Comparison of ENCODE assay signal across 18 mouse cellular contexts in genomic region chr16:71963579-71963978, GRCm38 (mm10).
"Had no signal": no experiment of that assay in that cellular context is flagged by ENCODE, and none has a peak within 500 bp of the region (broad histone marks: within the 10 kb centered on the region; RNA-seq: fewer than 3 reads in every experiment).

No protein-coding gene starts in this region.

- DNase-seq: kidney, adult 11 months; kidney, adult 8-10 months; kidney, postnatal 10 days; kidney, postnatal 36 days; layer of hippocampus, postnatal 36 days; lung, postnatal 4 days; midbrain, embryonic 14.5 days; right cerebral cortex, postnatal 4 days; thymus, adult 2 months; thymus, postnatal 14 days; thymus, postnatal 4 days had no signal

- H3K4me2 ChIP-seq: intestine, embryonic 15.5 days; kidney, embryonic 15.5 days; liver, embryonic 11.5 days; liver, embryonic 15.5 days; midbrain, embryonic 11.5 days had no signal

- H3K4me3 ChIP-seq: intestine, embryonic 15.5 days; kidney, embryonic 15.5 days; left cerebral cortex, adult 2 months; liver, embryonic 15.5 days had no signal

- H3K27ac ChIP-seq: intestine, embryonic 15.5 days; kidney, embryonic 15.5 days; left cerebral cortex, adult 2 months; liver, embryonic 15.5 days; stomach, postnatal 0 days had no signal

- H3K9ac ChIP-seq: intestine, embryonic 15.5 days; kidney, embryonic 15.5 days; liver, embryonic 15.5 days had no signal

- H3K36me3 ChIP-seq: intestine, embryonic 15.5 days; kidney, embryonic 15.5 days; liver, embryonic 15.5 days had no signal

- H3K4me1 ChIP-seq: intestine, embryonic 15.5 days; kidney, embryonic 15.5 days; liver, embryonic 15.5 days had no signal

- ATAC-seq: intestine, embryonic 15.5 days had no signal

- H3K27me3 ChIP-seq: intestine, embryonic 15.5 days; kidney, embryonic 15.5 days; liver, embryonic 15.5 days had no signal

- H3K9me3 ChIP-seq: intestine, embryonic 15.5 days; kidney, embryonic 15.5 days; liver, embryonic 15.5 days had no signal
